Mouse (Mus musculus) cerebral cortex, adult 2 months (tissue): ENCODE measurements around the gene Osr1.

Experiments used
- WGBS: fragments of 180-500 bp; shearing (Covaris S2); methylation state at CpG from one replicate; pipeline ENCODE4 v1.1.7; 2018; 5-methylcytosine and 5-hydroxymethylcytosine counted together

Gene Osr1

DNA sequence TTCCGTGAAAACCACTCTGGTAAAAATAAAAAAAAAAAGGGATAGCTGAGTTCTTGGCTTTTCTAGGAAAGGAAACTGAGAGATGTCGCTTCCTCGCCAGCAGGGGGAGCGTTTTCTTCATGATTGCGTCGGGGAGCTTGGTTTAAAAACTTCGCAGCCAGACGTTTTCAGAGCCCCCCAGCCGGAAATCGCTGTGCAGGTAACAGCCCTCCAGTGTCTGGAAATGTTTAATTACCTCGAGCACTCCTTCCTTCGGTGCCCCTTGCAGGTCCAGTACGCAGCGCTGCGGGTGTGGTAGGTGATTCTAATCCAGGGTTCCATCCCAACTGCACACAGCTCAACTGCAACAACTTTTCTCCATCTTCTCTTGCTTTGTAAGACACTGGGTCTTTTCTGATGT is at the start of gene Osr1:
TSS of gene Osr1 (plus strand) at position 146 of the 400 bp plus-strand sequence.
- under 1% methylated on average over 15 of the region's 15 CpGs for WGBS

- WGBS = 75% methylated on average over 2 of the region's 2 CpGs
These were observed 19.6 kb upstream of the Osr1 start for GRCm38 (mm10) chr12:9550328-9550727.

GRCm38 (mm10) chr12:9564956-9565355 is 5.0 kb upstream of the Osr1 start:
- 83% methylated on average over 3 of the region's 3 CpGs for WGBS

- 3% methylated on average over 17 of the region's 17 CpGs for WGBS
These were observed 630 bp downstream of the Osr1 start for GRCm38 (mm10) chr12:9570496-9570995.

DNA sequence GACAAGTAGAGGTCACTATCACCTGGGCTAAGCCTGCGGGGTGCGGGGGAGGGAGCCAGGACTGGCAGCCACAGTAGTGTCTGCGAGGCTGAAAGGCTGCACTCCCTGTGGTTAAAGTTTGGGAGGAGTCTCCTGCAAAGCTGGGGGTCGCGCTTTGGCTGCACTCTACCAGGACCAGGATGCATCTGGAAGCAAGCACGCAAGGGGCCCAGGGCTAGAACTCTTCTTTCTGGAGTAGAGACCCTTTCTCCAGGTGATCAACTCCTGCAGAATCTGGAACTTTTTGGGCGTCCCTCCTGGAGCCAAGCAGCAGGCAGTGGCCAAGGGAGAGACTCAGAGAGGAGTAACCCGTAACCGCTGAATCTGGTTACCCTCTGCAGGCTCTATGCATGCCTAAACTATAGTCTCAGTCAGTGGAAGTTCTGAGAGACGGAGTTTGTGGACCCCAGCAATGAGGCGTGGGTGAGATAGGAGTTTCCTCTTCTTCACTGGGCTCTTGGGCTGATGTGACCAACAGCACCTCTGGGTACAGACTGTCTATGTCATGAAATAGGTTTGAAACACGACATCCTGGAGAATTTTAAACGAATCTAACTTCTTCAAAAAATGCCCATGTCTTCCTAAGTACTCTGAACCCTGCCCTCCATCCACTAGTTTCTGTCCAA is 1.5 kb downstream of the Osr1 start:
- 6% methylated on average over 13 of the region's 13 CpGs for WGBS

DNA sequence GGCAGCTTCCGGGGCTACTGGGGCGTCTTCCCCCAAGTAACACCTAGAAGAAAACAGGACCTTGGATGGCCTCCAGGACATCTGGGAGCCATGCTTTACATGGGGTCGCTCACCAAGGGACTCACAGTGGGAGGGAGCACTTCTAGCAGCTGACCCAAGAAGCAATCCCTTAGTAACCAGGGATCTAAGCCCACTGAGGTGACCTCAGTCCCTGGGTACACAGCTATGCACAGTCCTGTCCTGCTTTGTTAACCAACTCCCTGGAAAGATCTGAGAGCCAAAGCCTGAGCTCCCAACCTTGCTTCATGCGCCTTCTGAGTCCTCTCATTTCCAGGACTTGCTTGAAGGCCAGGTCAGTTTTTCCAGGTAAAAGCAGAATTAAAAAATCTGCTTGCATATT is 2.1 kb downstream of the Osr1 start:
- 15% methylated on average over 4 of the region's 4 CpGs for whole genome bisulfite sequencing

- 11% methylated on average over 12 of the region's 12 CpGs for WGBS
These were observed 3.8 kb downstream of the Osr1 start for GRCm38 (mm10) chr12:9573682-9574081.

GRCm38 (mm10) chr12:9574244-9574871 is 4.4 kb downstream of the Osr1 start:
- WGBS = 5% methylated on average over 38 of the region's 38 CpGs

DNA sequence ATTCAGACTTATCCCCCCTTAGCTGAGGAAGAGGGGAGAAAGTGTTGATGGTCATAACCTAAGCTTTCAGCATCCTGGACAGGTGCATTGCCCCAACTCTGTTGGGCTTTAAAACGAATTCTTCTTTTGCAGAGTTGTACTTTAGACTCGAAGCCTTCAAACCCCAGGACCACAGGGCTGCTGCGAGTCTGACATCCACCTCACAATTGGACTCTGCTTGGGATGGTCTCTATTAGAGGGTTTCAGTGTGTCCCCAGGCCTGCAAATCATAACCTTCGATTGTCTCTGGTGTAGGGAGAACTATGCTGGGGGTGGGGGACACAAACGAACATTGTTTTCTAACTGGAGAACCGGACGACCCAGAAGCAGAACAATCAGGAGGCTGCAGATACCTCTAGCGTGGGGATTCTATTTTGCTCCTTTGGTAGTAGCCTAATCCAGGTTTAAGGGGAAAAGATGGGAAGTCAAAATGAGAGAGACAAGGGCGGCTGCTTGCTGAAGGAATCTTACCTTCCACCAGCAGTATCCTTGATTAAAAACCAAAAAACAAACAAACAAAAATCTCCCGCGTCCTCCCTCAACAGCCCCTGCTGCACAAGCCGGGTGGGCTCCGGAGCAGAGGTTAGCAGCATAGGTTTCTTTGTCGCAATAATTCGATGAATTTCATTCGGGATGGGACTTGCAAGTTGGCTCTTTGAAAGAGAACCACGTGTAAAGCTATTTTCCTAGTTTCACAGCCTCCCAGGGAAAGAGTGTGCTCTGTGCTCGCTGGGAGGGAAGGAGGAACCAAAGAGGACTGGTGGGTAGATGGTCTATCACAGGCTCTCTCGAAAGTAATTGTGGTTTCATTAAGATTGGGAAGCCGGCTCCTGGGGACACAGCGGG is 5.5 kb downstream of the Osr1 start:
- WGBS = 9% methylated on average over 21 of the region's 21 CpGs

DNA sequence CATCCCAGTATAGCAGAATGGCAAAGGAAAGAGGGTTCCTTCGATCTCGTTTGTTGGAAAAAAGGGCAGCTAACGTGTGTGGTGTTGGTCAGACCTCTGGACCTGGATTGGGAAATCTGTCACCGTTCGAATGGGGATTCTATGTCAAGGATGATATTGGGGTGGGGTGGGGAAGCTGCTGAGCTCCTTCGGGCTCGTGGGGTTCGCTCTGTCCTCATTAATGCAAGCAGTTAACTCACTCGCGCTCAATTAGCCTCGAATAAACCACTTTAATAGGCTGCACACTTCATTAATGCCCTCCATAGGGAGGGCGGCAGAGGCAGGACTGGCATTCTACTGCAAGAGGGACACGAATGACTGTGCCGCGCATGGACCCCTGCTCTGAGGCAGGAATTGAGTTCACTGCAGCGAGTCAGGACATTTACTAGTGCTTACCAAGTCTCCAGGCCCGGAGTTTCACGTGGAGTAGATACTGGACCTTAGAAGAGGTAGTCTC is 6.2 kb downstream of the Osr1 start:
- WGBS = 6% methylated on average over 18 of the region's 18 CpGs

GRCm38 (mm10) chr12:9577610-9578009 is 7.7 kb downstream of the Osr1 start:
- 19% methylated on average over 2 of the region's 2 CpGs for WGBS

DNA sequence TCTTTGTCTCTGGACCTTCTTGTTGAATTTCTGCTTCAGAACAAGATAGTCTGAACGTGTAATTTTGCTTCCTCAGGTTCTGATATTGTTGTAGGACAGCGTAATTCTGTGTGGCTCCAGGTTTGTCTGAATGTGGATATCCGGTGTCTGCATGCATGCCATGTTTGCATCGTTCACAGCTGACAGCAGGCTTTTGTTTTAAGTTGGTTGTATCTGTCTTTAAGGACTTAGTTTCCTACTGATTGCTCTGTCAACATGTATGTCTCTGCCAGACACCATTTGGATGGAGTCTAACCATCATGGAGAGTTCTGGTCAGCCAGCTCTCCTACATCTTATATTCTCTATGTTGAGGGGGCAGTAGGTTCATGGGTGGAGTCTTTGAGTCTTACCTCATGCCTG is 8.7 kb downstream of the Osr1 start:
- 31% methylated on average over 4 of the region's 4 CpGs for WGBS

DNA sequence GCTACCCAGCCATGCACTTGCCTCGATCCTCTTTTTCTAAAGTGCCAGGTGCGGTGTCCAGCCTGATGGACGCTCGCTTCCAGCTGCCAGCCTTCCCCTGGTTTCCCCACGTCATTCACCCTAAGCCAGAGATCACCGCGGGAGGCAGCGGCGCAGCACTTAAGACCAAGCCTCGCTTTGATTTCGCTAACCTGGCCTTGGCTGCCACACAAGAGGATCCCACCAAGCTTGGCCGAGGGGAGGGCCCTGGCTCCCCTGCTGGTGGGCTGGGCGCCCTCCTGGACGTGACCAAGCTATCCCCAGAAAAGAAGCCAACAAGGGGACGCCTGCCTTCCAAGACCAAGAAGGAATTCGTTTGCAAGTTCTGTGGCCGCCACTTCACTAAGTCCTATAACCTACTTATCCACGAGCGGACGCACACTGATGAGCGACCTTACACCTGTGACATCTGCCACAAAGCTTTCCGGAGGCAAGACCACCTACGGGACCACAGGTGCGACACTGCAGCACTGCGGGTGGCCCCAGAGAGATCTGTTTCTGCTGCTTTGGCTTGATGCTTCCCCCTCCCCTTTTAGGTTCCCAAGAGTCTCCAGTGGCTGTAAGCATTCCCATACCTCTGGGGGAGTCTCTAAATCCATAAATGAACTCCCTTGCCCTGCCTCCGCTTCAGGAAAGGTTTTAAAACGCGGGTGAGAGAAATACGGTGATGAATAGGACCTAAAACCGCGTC is 9.6 kb downstream of the Osr1 start:
- 5% methylated on average over 31 of the region's 31 CpGs for WGBS

GRCm38 (mm10) chr12:9580041-9580905 is 10.4 kb downstream of the Osr1 start:
- WGBS = 6% methylated on average over 33 of the region's 33 CpGs

- WGBS = 2% methylated on average over 30 of the region's 30 CpGs
These were observed 11.1 kb downstream of the Osr1 start for GRCm38 (mm10) chr12:9581011-9581410.

DNA sequence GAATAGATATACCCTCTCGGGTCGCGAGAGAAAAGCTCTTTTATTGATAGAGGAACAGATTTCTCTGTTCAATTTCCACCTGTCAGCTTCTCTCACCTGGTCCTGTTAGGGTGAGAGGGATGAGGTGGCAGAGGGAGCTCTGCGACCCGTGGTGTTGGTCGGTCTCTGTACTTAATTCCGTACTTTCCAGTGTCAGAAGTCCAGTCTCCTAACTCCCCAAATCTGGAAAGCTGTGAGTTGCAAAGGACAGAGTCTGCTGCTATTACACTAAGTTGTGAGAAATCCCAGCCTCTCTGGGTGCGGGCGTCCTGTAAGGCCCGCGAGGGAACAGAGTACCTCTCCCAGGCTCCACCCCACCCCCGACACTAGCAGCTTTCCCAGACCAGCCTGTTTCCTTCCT is 11.6 kb downstream of the Osr1 start:
- WGBS = 8% methylated on average over 12 of the region's 12 CpGs

DNA sequence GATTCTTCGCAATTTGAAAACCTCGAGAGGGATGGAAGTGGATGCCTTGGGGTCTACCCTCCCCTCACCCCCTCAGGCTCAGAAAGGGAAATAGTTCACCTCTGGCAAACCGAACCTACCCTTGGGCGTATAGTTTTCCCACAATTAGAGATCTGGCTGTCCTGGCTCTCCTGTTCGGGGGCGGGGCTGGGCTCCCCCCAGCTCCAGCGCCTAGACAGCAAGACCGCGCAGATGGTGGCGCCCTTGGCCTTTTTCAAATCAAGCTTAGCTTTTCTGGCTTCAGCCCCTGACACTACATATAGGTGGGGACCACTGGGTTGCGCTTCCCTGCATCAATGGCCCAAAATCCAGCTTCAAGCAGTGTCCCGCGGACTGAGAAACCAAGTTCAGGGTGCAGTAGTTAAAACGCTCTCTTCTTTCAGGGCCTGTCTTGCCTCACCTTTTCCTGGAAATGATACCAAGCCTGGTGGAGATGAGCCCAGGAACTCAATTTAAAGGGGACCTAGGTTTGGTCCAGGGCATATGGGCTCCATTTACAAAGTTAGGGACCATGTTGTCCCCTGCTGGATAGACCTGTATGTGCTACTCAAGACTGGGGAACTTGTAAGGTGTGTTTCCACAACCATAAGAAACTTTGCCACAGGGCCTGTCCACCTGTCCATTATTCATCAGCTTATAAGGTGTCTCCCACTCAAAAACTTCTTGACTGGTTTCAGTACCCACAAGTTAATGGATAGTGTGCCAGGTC is 12.5 kb downstream of the Osr1 start:
- WGBS = 16% methylated on average over 14 of the region's 14 CpGs

- WGBS = 25% methylated on average over 2 of the region's 2 CpGs
These were observed 13.5 kb downstream of the Osr1 start for GRCm38 (mm10) chr12:9583380-9583779.

DNA sequence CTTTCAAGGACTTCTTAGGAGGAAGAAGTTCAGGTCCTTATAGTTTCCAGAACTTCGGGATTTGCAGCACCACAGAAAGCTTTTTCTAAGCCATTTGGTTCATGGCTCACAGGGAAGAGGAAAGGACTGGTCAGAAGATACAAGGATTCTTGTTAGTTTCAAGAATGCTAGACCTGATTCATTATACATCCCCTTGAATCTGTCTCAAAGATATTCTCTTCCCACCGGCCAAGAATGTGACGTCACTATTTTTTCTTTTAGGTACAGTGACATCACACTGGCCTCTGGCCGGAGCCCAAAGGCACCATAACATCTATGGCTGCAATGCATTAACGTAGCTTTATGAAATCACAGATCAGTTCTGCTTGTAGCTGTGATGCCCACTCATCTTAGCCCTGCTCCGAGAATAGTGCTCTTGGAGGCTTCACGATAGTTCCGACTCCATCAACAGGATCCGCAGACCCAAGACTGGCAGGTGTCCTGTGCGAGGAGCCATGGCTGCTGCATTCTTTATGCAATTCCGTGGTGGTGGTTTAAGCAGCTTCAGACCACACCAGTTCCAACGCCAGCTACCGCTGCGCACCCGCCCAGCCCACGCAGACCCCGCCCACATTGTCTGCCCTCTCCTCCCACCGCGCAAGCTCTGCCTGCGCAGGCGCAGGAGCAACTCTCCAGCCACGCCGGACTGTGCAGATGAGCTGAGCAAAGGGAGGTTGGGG is 14.6 kb downstream of the Osr1 start:
- 2% methylated on average over 23 of the region's 23 CpGs for WGBS
